Mouse (Mus musculus) limb, embryonic 12.5 days (tissue): ENCODE measurements around the gene Mycl. TPM values are rescaled to one million over a fixed set of nuclear protein-coding genes. Genes with fewer than 3 reads are reported as not detected.
A peak's percentile ranks its signal among the peaks of the same experiment; 100 is the strongest.
"Not testable (repeated sequence)": the region's sequence is repeated elsewhere in the genome, so short reads cannot be mapped to it uniquely, and the experiment has no call there.

ENCODE experiments used
- ATAC-seq: fragments of 200-750 bp; cut with Nextera tagmentation; 2 replicates; pipeline ENCODE4 v1.8.0; 2017; ENCODE audit warnings: low read depth, moderate TSS enrichment; ENCODE audit not compliant: insufficient number of reproducible peaks, insufficient read depth, low FRiP score, low TSS enrichment
- H3K27ac ChIP-seq: fragments of 300-500 bp; sonication (generic); 2 replicates; pipeline ENCODE4 v1.5.1; 2016; ENCODE audit warnings: mild to moderate bottlenecking, moderate library complexity
- H3K27me3 ChIP-seq: fragments of 300-500 bp; sonication (generic); 2 replicates; pipeline ENCODE4 v1.6.1; 2016; ENCODE audit warnings: mild to moderate bottlenecking, moderate library complexity
- H3K36me3 ChIP-seq: fragments of 300-500 bp; sonication (generic); 2 replicates; pipeline ENCODE4 v1.6.1; 2016; ENCODE audit warnings: mild to moderate bottlenecking, moderate library complexity
- H3K4me1 ChIP-seq: fragments of 300-500 bp; sonication (generic); replicated peaks from 2 replicates; pipeline ENCODE4 v1.6.1; 2016
- H3K4me2 ChIP-seq: fragments of 300-500 bp; sonication (generic); 2 replicates; pipeline ENCODE4 v1.6.1; 2016; ENCODE audit warnings: mild to moderate bottlenecking, moderate library complexity
- H3K4me3 ChIP-seq: fragments of 300-500 bp; sonication (generic); replicated peaks from 2 replicates; pipeline ENCODE4 v1.5.1; 2016; ENCODE audit warnings: mild to moderate bottlenecking
- H3K9ac ChIP-seq: fragments of 300-500 bp; sonication (generic); replicated peaks from 2 replicates; pipeline ENCODE4 v1.6.1; 2016; ENCODE audit warnings: mild to moderate bottlenecking, moderate library complexity
- H3K9me3 ChIP-seq: fragments of 300-500 bp; sonication (generic); 2 replicates; pipeline ENCODE4 v1.6.1; 2016; ENCODE audit warnings: mild to moderate bottlenecking, moderate library complexity
- WGBS: fragments of 180-500 bp; shearing (Covaris S2); methylation state at CpG from one replicate; pipeline ENCODE4 v1.1.7; 2016; 5-methylcytosine and 5-hydroxymethylcytosine counted together
- polyA plus RNA-seq: library from polyadenylated mRNA; unstranded; fragments of >200 nt; fragmentation: Nextera tagmentation; extraction: Ambion mirVana; gene quantifications from 2 replicates; pipeline ENCODE4 v1.2.1, GENCODE M21; 2016

The Mycl gene
- polyA plus RNA-seq, 1 experiment from 2014 or later = 46.3 TPM

DNA sequence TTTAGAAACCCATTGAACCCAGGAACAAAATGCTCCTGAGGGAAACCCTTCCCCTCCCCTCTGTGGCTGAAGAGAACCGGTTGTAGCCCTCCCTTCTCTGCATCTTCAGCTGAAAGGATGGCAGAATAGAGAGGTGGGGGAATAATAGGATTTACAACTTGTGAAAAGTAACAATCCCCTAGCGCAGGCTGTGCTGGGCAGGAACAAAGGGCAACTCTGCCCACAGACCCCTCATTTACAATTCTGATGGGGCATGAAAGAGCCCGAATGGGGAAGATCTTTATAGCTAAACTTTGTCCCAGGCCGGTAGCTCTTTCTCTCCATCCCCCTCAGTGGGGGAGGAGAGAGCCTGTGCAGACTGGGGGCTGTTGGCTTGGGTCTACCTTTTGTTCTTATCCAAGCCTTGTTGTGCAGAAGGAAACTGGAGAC is 3.8 kb downstream of the Mycl start:
- Histone ChIP-seq H3K4me1 (peaks cover 46% of the 10 kb centered on the region), H3K27me3 (peaks cover 10% of the 10 kb centered on the region), H3K4me3 (peak overlapping the region; percentile 81), H3K36me3 (peaks cover 16% of the 10 kb centered on the region), H3K9me3 (no peaks in the 10 kb centered on the region), H3K27ac (no peak overlapping the region), H3K9ac (peak overlapping the region; percentile 42; the same call in 1 of the 2 replicates), H3K4me2 (peak overlapping the region; percentile 89)
- ATAC-seq = no peak
- 10% methylated on average over 4 of the region's 4 CpGs for WGBS

GRCm38 (mm10) chr4:123000130-123000529 is 4.7 kb downstream of the Mycl start:
- Histone ChIP-seq H3K27me3 (peaks cover 10% of the 10 kb centered on the region), H3K4me2 (no peak overlapping the region), H3K9me3 (no peaks in the 10 kb centered on the region), H3K36me3 (peaks cover 16% of the 10 kb centered on the region), H3K4me1 (peaks cover 49% of the 10 kb centered on the region), H3K27ac (peak overlapping the region; percentile 45; the same call in 1 of the 2 replicates), H3K9ac (no peak overlapping the region), H3K4me3 (no peak overlapping the region)
- no peak for ATAC-seq
- 71% methylated on average over 14 of the region's 14 CpGs for WGBS

DNA sequence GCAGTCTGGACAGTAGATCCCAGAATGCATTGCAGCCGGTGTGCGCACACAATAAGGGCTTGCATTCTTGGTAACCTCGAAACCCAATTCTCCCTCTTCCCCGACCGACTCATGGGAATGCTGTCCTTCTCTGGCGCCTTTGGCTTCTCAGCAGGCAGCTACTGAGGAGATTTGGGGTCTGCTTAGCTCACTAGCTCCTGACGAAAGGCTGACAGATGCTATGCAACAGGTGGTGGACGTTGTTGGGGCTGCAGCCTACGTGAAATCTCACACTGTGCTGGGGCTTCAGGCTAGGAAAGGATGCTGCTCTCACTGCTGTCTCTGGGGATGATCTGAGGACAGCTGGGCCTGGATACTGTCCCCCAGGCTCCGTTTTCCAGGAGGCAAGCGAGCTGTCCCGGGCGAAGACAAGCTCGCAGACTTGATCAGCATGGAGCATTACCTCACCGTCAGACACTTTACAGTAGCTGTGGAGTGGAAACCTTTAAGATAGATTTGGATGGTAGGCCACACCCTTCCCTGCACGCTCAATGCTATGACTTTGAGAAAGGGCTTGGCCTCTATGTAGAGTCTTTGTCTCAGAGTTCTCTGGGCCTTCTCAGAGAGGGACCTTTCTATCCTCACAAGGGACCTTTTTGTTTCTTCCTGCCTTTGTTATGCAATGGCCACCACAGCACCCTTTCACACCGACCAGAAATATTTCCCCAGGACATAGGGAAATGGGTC is 5.3 kb downstream of the Mycl start:
- Histone ChIP-seq H3K4me2 (no peak overlapping the region), H3K4me1 (peaks cover 54% of the 10 kb centered on the region), H3K27me3 (peaks cover 10% of the 10 kb centered on the region), H3K27ac (no peak overlapping the region), H3K9ac (no peak overlapping the region), H3K4me3 (no peak overlapping the region), H3K9me3 (no peaks in the 10 kb centered on the region), H3K36me3 (peaks cover 16% of the 10 kb centered on the region)
- ATAC-seq = 0 out of 2 replicates have a peak, but pooled peaks have one; percentile 4
- WGBS = 66% methylated on average over 17 of the region's 17 CpGs

GRCm38 (mm10) chr4:123005054-123005966 is 9.9 kb downstream of the Mycl start:
- 45% methylated on average over 15 of the region's 15 CpGs for WGBS

DNA sequence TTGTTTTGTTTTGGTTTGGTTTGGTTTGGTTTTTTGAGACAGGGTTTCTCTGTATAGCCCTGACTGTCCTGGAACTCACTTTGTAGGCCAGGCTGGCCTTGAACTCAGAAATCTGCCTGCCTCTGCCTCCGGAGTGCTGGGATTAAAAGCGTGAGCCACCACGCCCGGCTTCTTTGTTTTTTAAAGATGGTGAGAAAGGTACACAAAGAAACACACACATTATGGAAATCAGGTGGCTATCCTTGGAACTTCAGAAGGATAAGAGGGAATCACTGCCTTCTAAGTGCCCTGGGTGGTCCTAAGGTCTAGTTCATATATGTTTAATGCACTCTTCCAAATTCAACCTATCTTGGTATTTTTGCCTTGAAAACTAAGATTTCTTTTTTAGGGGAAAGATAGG is 17.0 kb downstream of the Mycl start:
- H3K9me3 ChIP-seq, ATAC-seq, H3K4me2 ChIP-seq, H3K9ac ChIP-seq, H3K27ac ChIP-seq, H3K36me3 ChIP-seq, H3K4me3 ChIP-seq, H3K27me3 ChIP-seq: not testable (repeated sequence)
- 89% methylated on average over 4 of the region's 4 CpGs for WGBS
- peaks cover 15% of the 10 kb centered on the region for H3K4me1 ChIP-seq

More at GRCm38 (mm10) chr4:123005054-123005966, 9.9 kb downstream of the Mycl start:
- Histone ChIP-seq H3K36me3 (peaks cover 9% of the 10 kb centered on the region), H3K9me3 (no peaks in the 10 kb centered on the region), H3K4me1 (peaks cover 19% of the 10 kb centered on the region), H3K27me3 (0 out of 2 replicates have a peak, but pooled peaks cover 4% of the 10 kb centered on the region), H3K4me3 (no peak overlapping the region), H3K4me2 (no peak overlapping the region), H3K27ac (0 out of 2 replicates have a peak overlapping the region, but pooled peaks have one; percentile 53), H3K9ac (no peak overlapping the region)
- ATAC-seq = no peak

DNA sequence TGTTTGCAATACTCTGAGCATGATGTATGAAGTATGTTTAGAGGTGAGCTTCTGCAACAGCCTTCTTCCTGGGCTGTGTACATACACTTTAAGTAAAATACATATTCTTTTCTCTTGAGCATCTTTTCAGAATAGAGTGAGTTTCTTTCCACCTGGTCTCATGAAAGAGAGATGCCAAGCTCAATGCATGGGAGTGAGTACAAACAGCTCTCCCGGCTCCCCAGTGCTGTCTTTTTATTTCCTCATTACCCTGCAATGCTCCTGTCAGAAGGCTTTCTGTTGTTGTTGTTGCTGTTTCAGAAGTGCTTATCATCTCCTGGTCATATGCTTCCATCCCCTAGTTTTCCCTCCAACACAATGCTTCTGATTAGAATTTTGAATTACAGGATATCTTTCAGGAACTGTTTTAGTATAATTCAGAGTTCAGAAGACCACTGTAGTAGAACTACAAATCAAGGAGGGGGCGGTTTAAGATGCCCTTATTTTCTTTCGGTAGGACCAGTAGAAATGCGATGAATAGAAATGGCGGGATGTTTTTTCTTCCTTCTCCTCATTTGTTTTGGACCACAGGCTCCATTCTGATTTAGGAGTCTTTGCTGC is 18.0 kb downstream of the Mycl start:
- no peak for ATAC-seq
- Histone ChIP-seq H3K4me1 (peaks cover 23% of the 10 kb centered on the region), H3K9me3 (no peaks in the 10 kb centered on the region), H3K4me3 (no peak overlapping the region), H3K27ac (no peak overlapping the region), H3K4me2 (no peak overlapping the region), H3K27me3 (no peaks in the 10 kb centered on the region), H3K36me3 (no peaks in the 10 kb centered on the region), H3K9ac (no peak overlapping the region)
- 70% methylated on average over 5 of the region's 5 CpGs for WGBS

GRCm38 (mm10) chr4:123013949-123014406 is 18.5 kb downstream of the Mycl start:
- no peak overlapping the region for H3K9ac ChIP-seq
- no peaks in the 10 kb centered on the region for H3K9me3 ChIP-seq
- no peak overlapping the region for H3K4me2 ChIP-seq
- no peak overlapping the region for H3K4me3 ChIP-seq
- H3K4me1 ChIP-seq = peaks cover 29% of the 10 kb centered on the region
- 0 out of 2 replicates have a peak, but pooled peaks cover 4% of the 10 kb centered on the region for H3K36me3 ChIP-seq
- WGBS = 59% methylated on average over 3 of the region's 3 CpGs
- no peak for ATAC-seq
- no peak overlapping the region for H3K27ac ChIP-seq
- H3K27me3 ChIP-seq = no peaks in the 10 kb centered on the region

GRCm38 (mm10) chr4:123014501-123015282 is 19.2 kb downstream of the Mycl start:
- WGBS = 52% methylated on average over 7 of the region's 7 CpGs
- Histone ChIP-seq H3K4me1 (peaks cover 32% of the 10 kb centered on the region), H3K9ac (no peak overlapping the region)

DNA sequence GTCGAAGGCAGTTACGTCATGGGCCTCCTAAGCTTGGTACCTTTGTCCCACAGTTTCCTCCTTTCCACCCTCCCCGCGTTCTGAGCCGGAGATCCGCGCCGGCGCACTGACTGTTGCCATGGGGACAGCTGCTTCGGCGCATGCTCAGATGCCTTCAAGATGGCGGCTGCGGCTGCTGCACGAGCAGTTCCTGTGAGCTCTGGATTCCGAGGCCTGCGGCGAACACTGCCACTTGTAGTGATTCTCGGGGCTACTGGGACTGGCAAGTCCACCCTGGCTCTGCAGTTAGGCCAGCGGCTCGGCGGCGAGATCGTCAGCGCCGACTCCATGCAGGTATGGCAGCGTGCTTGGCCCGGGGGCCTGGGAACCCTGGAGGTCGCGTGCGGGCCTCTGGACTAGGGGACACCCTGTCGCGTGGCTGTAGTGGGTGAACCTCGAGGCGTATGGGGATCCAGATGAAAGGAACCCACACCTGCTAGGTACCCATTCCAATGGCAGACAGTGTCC is 21.1 kb downstream of the Mycl start, which contains the start of gene Trit1:
Gene Trit1 (plus strand): TSS at position 147 of the 507 bp plus-strand sequence.
- H3K4me1 ChIP-seq = peaks cover 32% of the 10 kb centered on the region
- peak within 1 kb of the TSS; percentile 91 for H3K9ac ChIP-seq
- under 1% methylated on average over 34 of the region's 34 CpGs for WGBS
- peaks cover 19% of the 10 kb centered on the region for H3K36me3 ChIP-seq
- H3K9me3 ChIP-seq = no peaks in the 10 kb centered on the region
- peak within 1 kb of the TSS; percentile 92 for H3K4me2 ChIP-seq
- H3K27ac ChIP-seq = peak within 1 kb of the TSS; percentile 91
- no peaks in the 10 kb centered on the region for H3K27me3 ChIP-seq
- peak; percentile 88 for ATAC-seq
- peak within 1 kb of the TSS; percentile 87 for H3K4me3 ChIP-seq

More at GRCm38 (mm10) chr4:123014501-123015282, 19.2 kb downstream of the Mycl start:
- ATAC-seq = no peak
- no peak overlapping the region for H3K4me3 ChIP-seq
- peaks cover 8% of the 10 kb centered on the region; the same call in 1 of the 2 replicates for H3K36me3 ChIP-seq
- H3K9me3 ChIP-seq = no peaks in the 10 kb centered on the region
- H3K27me3 ChIP-seq = no peaks in the 10 kb centered on the region
- H3K27ac ChIP-seq = no peak overlapping the region
- H3K4me2 ChIP-seq = no peak overlapping the region

DNA sequence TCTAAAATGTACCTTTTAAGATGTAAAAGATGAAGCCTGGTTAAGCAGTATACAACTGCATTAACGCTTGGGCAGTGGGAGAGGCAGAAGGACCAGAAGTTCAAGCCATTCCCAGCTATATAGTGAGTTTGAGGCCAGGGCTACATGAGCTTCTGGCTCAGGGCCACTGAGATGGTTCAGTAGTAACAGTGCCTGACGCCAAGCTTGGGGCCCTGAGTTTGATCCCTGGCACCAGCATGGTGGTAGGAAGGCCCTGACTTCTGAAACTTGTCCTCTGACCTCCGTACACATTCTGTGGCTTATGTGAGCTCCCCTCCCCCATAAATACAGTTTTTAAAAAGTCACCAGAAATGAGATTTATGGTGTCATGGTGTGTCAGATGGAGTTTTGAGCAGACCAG is 26.1 kb downstream of the Mycl start:
- H3K4me1 ChIP-seq = peaks cover 22% of the 10 kb centered on the region
- H3K27ac ChIP-seq = no peak overlapping the region
- H3K27me3 ChIP-seq = no peaks in the 10 kb centered on the region
- H3K36me3 ChIP-seq = peaks cover 54% of the 10 kb centered on the region
- no peaks in the 10 kb centered on the region for H3K9me3 ChIP-seq
- no peak overlapping the region for H3K4me2 ChIP-seq
- H3K9ac ChIP-seq = no peak overlapping the region
- H3K4me3 ChIP-seq = no peak overlapping the region
- 93% methylated on average over 3 of the region's 3 CpGs for WGBS
- ATAC-seq = no peak
